Mouse (Mus musculus) erythroblast, embryonic 14.5 days (primary cell): ENCODE results near the gene Kif16b.

ENCODE experiments used
- GATA1 ChIP-seq: IDR thresholded peaks from 2 replicates; pipeline ENCODE4 v1.6.1; 2012; ENCODE audit warnings: low read length, inconsistent platforms, mixed read lengths
- TAL1 ChIP-seq: IDR thresholded peaks from 3 replicates; pipeline ENCODE4 v1.6.1; 2012; ENCODE audit warnings: low read length, inconsistent platforms, mixed read lengths

GRCm38 (mm10) chr2:142760843-142761242 lies 140.5 kb downstream of the Kif16b start:
- TF ChIP-seq TAL1 (no peak), GATA1 (no peak)
